Mouse (Mus musculus): ENCODE measurements around the gene Cd200r2. TPM values are rescaled to one million over a fixed set of nuclear protein-coding genes. Genes with fewer than 3 reads are reported as not detected.

Cd200r2 gene
- polyA plus RNA-seq, 1 experiment: not detected

DNA sequence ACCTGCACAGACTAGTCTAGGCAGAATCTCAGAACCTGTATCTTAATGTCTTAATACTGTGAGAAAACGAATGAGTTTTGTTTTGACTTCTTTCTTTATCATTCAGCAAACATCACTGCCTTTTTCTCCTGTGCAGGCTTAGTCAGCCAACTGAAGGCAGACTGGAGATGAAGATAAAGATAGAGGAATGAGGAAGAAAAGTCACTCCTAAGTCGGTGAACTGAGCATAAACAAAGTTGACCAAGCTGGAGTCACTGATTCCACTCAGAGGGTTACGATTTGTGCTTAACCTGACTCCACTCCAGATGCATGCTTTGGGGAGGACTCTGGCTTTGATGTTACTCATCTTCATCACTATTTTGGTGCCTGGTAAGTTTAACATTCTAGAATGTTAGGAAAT, 76.6 kb downstream of the Cd200r2 start, which contains the start of gene Cd200r3:
Gene Cd200r3, plus strand, starts transcription at position 211 of the 400 bp plus-strand sequence.
- no peak for TF ChIP-seq CTCF (IDR thresholded peaks at IDR 0.05; ENCODE audit: insufficient read depth, low read depth, low read length)
- no peak within 1 kb of the TSS for H3K27ac ChIP-seq (ENCODE audit: insufficient read depth, low read depth, low read length)
- H3K4me1 ChIP-seq (ENCODE audit: control insufficient read depth, insufficient read depth, low read length): no peaks in the 10 kb centered on the region
- no peak within 1 kb of the TSS for H3K4me3 ChIP-seq (ENCODE audit: insufficient read depth, low read depth, low read length)
- WGBS: 87% methylated on average over 3 of the region's 3 CpGs

DNA sequence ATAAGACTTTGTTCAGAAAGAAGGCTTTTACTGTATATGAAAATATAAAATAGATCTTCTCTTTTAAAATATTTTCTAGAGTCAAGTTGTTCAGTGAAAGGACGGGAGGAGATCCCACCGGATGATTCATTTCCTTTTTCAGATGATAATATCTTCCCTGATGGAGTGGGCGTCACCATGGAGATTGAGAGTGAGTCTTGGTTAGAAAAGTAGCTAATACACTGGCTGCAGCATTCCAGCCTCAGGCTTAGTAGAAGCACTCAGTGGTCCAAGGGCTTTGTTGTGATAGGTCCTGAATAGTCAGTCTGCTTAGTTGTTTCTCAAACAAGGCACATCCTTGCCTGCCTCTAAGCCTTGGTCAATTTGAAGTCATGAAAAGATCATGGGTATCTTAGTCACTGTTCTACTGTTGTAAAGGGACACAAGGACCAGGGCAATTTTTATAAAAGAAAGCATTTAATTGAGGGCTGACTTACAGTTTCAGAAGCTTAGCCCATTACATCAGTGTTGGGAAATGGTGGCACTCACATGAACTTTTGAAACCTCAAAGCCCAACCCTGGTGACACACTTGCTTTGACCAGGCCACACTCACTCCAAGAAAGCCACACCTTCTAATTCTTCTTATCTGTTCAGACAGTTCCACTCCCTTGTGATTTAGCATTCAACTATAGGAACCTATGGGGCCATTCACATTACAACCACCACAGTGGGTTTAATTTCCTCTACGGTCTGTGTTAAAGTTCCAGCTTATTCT, 84.6 kb downstream of the Cd200r2 start:
- Histone ChIP-seq H3K4me1 (ENCODE audit: control insufficient read depth, insufficient read depth, low read length) (no peaks in the 10 kb centered on the region), H3K27ac (ENCODE audit: insufficient read depth, low read depth, low read length) (no peak overlapping the region), H3K4me3 (ENCODE audit: insufficient read depth, low read depth, low read length) (no peak overlapping the region)
- WGBS: 48% methylated on average over 4 of the region's 4 CpGs
- TF ChIP-seq POLR2A (IDR thresholded peaks at IDR 0.05; ENCODE audit: insufficient read depth, low read depth, low read length) (no peak), CTCF (IDR thresholded peaks at IDR 0.05; ENCODE audit: insufficient read depth, low read depth, low read length) (no peak)

DNA sequence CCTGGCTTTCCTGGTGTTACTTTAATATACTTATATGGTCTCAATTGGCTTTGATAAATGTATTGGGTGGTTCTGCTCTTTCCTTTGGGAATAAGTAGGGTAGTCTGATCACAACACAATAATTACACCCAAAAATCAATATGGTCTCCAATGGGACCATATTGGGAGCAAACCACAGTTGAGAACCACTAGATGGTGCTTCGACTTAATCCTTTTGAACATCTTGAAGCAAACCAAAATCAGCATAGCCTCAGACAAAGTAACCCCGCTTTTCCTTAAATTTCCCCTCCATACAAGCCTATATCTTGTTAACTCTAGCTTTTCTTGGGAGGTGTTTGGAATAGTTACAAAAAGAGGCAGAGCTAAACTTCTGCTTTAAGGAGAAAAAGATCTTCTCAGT, 95.4 kb downstream of the Cd200r2 start:
- TF ChIP-seq CTCF (IDR thresholded peaks at IDR 0.05; ENCODE audit: insufficient read depth, low read depth, low read length) (no peak), POLR2A (IDR thresholded peaks at IDR 0.05; ENCODE audit: insufficient read depth, low read depth, low read length) (no peak)
- WGBS: 88% methylated on average over 2 of the region's 2 CpGs
- Histone ChIP-seq H3K4me3 (ENCODE audit: insufficient read depth, low read depth, low read length) (no peak overlapping the region), H3K4me1 (ENCODE audit: control insufficient read depth, insufficient read depth, low read length) (no peaks in the 10 kb centered on the region), H3K27ac (ENCODE audit: insufficient read depth, low read depth, low read length) (no peak overlapping the region)

DNA sequence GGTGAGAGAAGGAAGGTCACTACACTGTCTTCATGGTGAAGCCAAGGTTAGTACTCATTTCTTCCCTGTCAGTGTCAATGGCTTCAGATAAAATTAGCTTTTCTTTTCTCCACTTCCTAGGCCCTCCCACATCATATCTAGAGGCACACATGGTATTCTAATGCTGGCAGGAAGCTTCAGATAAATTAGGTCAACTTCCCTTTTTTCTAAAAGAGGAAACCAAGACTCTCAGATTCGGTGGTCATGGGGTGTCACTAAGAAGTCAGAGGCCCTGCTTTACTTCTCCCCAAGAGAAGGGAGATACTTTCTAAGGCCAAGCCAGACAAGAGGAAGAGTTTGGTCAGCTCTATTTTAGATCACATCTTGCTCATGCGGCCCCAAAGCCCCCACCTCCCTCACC, 95.9 kb downstream of the Cd200r2 start:
- 76% methylated on average over 2 of the region's 2 CpGs for WGBS
- TF ChIP-seq CTCF (IDR thresholded peaks at IDR 0.05; ENCODE audit: insufficient read depth, low read depth, low read length) (no peak), POLR2A (IDR thresholded peaks at IDR 0.05; ENCODE audit: insufficient read depth, low read depth, low read length) (no peak)

DNA sequence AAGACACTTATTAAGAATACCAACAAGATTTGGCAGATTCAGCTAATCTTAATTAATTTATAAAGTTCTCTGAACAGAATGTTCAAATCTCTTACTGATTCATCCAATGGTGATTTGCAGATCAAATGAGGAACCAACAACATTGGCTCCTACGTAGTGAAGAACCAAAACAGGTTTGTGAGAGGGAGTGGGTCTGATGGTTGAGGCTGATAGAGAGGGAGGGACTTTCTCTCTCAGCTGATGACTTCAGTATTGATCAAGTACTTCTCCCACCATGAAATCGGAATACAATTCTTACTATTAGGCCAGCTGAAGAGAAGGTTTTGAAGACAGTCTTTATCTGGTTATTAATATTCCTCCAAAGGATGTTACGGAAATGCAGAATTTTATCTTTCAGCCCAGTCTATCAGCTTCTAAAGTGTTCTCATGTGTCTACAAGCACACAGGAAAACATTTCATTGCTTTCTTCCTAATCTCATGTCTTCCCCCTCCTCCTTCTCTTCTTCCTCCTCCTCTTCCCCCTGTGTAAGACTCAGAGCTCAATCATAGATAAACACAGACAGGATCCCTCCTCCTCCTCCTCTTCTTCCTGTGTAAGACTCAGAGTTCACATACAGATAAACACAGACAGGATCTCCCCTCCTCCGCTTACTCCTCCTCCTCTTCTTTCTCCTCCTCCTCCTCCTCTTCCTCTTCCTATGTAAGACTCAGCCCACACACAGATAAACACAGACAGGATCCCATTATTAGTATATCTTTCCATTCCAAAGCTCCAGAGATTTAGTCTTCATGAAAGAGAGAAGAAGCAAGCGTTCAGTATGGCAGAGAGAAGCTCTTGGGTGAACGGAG, 97.9 kb downstream of the Cd200r2 start:
- 88% methylated on average over 6 of the region's 6 CpGs for WGBS
- no peaks in the 10 kb centered on the region for H3K4me1 ChIP-seq (ENCODE audit: control insufficient read depth, insufficient read depth, low read length)

More for the DNA sequence above, 95.9 kb downstream of the Cd200r2 start:
- H3K4me1 ChIP-seq (ENCODE audit: control insufficient read depth, insufficient read depth, low read length): no peaks in the 10 kb centered on the region
- no peak overlapping the region for H3K4me3 ChIP-seq (ENCODE audit: insufficient read depth, low read depth, low read length)
- H3K27ac ChIP-seq (ENCODE audit: insufficient read depth, low read depth, low read length): no peak overlapping the region

DNA sequence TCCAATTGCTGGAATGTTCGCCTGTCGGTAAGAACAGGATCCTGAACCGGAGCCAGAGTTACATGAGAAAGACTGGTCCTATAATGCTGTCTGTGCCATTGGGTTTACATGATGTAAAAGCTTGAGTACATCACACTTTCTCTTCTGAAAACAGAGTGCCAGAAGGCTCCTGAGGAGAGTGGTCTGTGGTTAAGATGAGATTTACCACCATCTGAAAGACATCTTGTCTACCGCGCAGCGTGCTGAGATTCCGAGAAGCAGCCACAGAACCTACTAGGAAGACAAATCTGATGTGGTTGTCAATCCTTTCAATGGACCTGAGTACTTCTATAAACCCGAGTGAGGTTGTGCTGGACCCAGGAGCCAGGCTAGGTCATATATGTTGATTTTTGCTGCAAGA, 98.5 kb downstream of the Cd200r2 start:
- Histone ChIP-seq H3K27ac (ENCODE audit: insufficient read depth, low read depth, low read length) (no peak overlapping the region), H3K4me1 (ENCODE audit: control insufficient read depth, insufficient read depth, low read length) (no peaks in the 10 kb centered on the region), H3K4me3 (ENCODE audit: insufficient read depth, low read depth, low read length) (no peak overlapping the region)
- no peak for TF ChIP-seq CTCF (IDR thresholded peaks at IDR 0.05; ENCODE audit: insufficient read depth, low read depth, low read length)
- no peak for TF ChIP-seq POLR2A (IDR thresholded peaks at IDR 0.05; ENCODE audit: insufficient read depth, low read depth, low read length)
- WGBS: 96% methylated on average over 8 of the region's 8 CpGs

More for the DNA sequence above, 97.9 kb downstream of the Cd200r2 start:
- no peak overlapping the region for H3K4me3 ChIP-seq (ENCODE audit: insufficient read depth, low read depth, low read length)
- TF ChIP-seq CTCF (IDR thresholded peaks at IDR 0.05; ENCODE audit: insufficient read depth, low read depth, low read length) (no peak), POLR2A (IDR thresholded peaks at IDR 0.05; ENCODE audit: insufficient read depth, low read depth, low read length) (no peak)
- no peak overlapping the region for H3K27ac ChIP-seq (ENCODE audit: insufficient read depth, low read depth, low read length)

Other genes starting within 250 kb of the Cd200r2 start
- not detected in 2 replicates for gene Nepro, start 142.8 kb upstream of the Cd200r2 start, polyA plus RNA-seq (2012; ENCODE audit: insufficient read depth, insufficient read length, low replicate concordance, missing spikeins)
- not detected in 2 replicates for gene Gtpbp8, start 120.7 kb upstream of the Cd200r2 start, polyA plus RNA-seq (2012; ENCODE audit: insufficient read depth, insufficient read length, low replicate concordance, missing spikeins)
- not detected in 2 replicates for gene Cd200r1, start 101.4 kb upstream of the Cd200r2 start, polyA plus RNA-seq (2012; ENCODE audit: insufficient read depth, insufficient read length, low replicate concordance, missing spikeins)
- gene Cd200r4, start 55.4 kb upstream of the Cd200r2 start, polyA plus RNA-seq (2012; ENCODE audit: insufficient read depth, insufficient read length, low replicate concordance, missing spikeins): not detected in 2 replicates
- gene Cd200r3, start 76.6 kb downstream of the Cd200r2 start, polyA plus RNA-seq (2012; ENCODE audit: insufficient read depth, insufficient read length, low replicate concordance, missing spikeins): not detected in 2 replicates
- not detected in 2 replicates for gene Ccdc80, start 226.3 kb downstream of the Cd200r2 start, polyA plus RNA-seq (2012; ENCODE audit: insufficient read depth, insufficient read length, low replicate concordance, missing spikeins)

Data from olfactory bulb, adult 2 months (tissue).